Comparison of ENCODE assay signal across 20 mouse cellular contexts in genomic region chr4:88916306-88916705, GRCm38 (mm10). TPM values are rescaled to one million over a fixed set of nuclear protein-coding genes. Genes with fewer than 3 reads are reported as not detected.
"Had no signal": no experiment of that assay in that cellular context is flagged by ENCODE, and none has a peak within 500 bp of the region (broad histone marks: within the 10 kb centered on the region; RNA-seq: fewer than 3 reads in every experiment).

No protein-coding gene starts in this region.

- H3K27me3 ChIP-seq: liver, embryonic 13.5 days; lung, embryonic 15.5 days; megakaryocyte, embryonic 14.5 days; midbrain, embryonic 12.5 days; neural tube, embryonic 13.5 days; stomach, embryonic 15.5 days had no signal

- H3K36me3 ChIP-seq: limb, embryonic 10.5 days; liver, embryonic 13.5 days; lung, embryonic 15.5 days; midbrain, embryonic 12.5 days; neural tube, embryonic 13.5 days; stomach, embryonic 15.5 days had no signal

- H3K9ac ChIP-seq: liver, embryonic 13.5 days; liver, postnatal 0 days; lung, embryonic 15.5 days; midbrain, embryonic 12.5 days; neural tube, embryonic 13.5 days; stomach, embryonic 15.5 days had no signal

- DNase-seq: kidney, postnatal 25 days; layer of hippocampus, adult 9-11 months; liver, embryonic 13.5 days; liver, postnatal 0 days; lung, postnatal 14 days; retina, postnatal 1 day; thymus, adult 2 months; thymus, postnatal 25 days had no signal

- H3K4me1 ChIP-seq: limb, embryonic 10.5 days; lung, embryonic 15.5 days; midbrain, embryonic 12.5 days; neural tube, embryonic 13.5 days; stomach, embryonic 15.5 days had no signal

- H3K4me2 ChIP-seq: liver, embryonic 13.5 days; lung, embryonic 15.5 days; midbrain, embryonic 12.5 days; neural tube, embryonic 13.5 days; stomach, embryonic 15.5 days had no signal

- H3K27ac ChIP-seq: limb, embryonic 10.5 days; liver, embryonic 13.5 days; lung, embryonic 15.5 days; macrophage; midbrain, embryonic 12.5 days; neural tube, embryonic 13.5 days; stomach, embryonic 15.5 days had no signal

- H3K4me3 ChIP-seq: limb, embryonic 10.5 days; liver, embryonic 13.5 days; lung, embryonic 15.5 days; megakaryocyte, embryonic 14.5 days; midbrain, embryonic 12.5 days; neural tube, embryonic 13.5 days; stomach, embryonic 15.5 days had no signal

- H3K9me3 ChIP-seq: limb, embryonic 10.5 days; liver, embryonic 13.5 days; lung, embryonic 15.5 days; megakaryocyte, embryonic 14.5 days; midbrain, embryonic 12.5 days; neural tube, embryonic 13.5 days; stomach, embryonic 15.5 days had no signal

- ATAC-seq: liver, postnatal 0 days; midbrain, embryonic 16.5 days had no signal

RNA-seq across cellular contexts. Expression of gene Ifne, which starts 36.3 kb away (rescaled TPM):
- polyA plus RNA-seq: kidney, embryonic 16.5 days; limb, embryonic 10.5 days; limb, embryonic 14.5 days; liver, embryonic 13.5 days; liver, postnatal 0 days; lung, embryonic 15.5 days; macrophage; midbrain, embryonic 12.5 days; midbrain, embryonic 16.5 days; neural tube, embryonic 13.5 days; spleen, adult 2 months; stomach, embryonic 15.5 days; testis, adult 2 months; thymus, adult 2 months had no signal
